Mouse (Mus musculus) gastrocnemius, postnatal 14 days (tissue): ENCODE measurements around the gene Htr2c. TPM values are rescaled to one million over a fixed set of nuclear protein-coding genes. Genes with fewer than 3 reads are reported as not detected.

Experiments
- DNase-seq: peaks from one replicate; pipeline ENCODE4 v3.0.0; 2021; ENCODE audit warnings: mixed read lengths
- intact Hi-C: fragments of 180-260 bp; cut with DNase I; formaldehyde crosslinking; loops from one replicate; pipeline ENCODE4 v1.15.1; 2025; ENCODE audit warnings: low total_unique reads
- long read RNA-seq, 2 experiments: library from polyadenylated mRNA; stranded (forward); transcript quantifications; one replicate each; pipeline ENCODE4 v2.0.0; 2021
- microRNA-seq, 2 experiments: library from miRNA; unstranded; fragments of <30 nt; microRNA quantifications; one replicate each; pipeline ENCODE4 v1.2.0; 2021
- total RNA-seq, 2 experiments: library from RNA; stranded (reverse); gene quantifications; 2 replicates each; pipeline ENCODE4 v1.2.3; 2021

Gene Htr2c
- total RNA-seq = under 1 TPM in 1 of 2 experiments, not detected in 1; 0.09 TPM
- long read RNA-seq, experiment 1 = 0 reads
- long read RNA-seq, experiment 2 = 0 reads

- DNase-seq = no peak
- intact Hi-C loops = no loop called here
Observed at GRCm38 (mm10) chrX:146962258-146962913, at the start of gene Htr2c. TSS of gene Htr2c (plus strand) at chrX:146962513.

- no peak for DNase-seq
- intact Hi-C loops = no loop called here
Observed at GRCm38 (mm10) chrX:146928251-146928650, 34.1 kb upstream of the Htr2c start.

- DNase-seq = no peak
- intact Hi-C loops = no loop called here
Observed at GRCm38 (mm10) chrX:146936332-146936731, 26.0 kb upstream of the Htr2c start.

- DNase-seq = no peak
- intact Hi-C loops = no loop called here
Observed at GRCm38 (mm10) chrX:146946216-146946886, 16.0 kb upstream of the Htr2c start.

- no peak for DNase-seq
Observed at GRCm38 (mm10) chrX:146946996-146947395, 15.3 kb upstream of the Htr2c start.

GRCm38 (mm10) chrX:146958608-146959007 lies 3.7 kb upstream of the Htr2c start:
- no peak for DNase-seq
- intact Hi-C loops = no loop called here

More at GRCm38 (mm10) chrX:146946996-146947395, 15.3 kb upstream of the Htr2c start:
- intact Hi-C loops = no loop called here

- DNase-seq = no peak
- intact Hi-C loops = no loop called here
Observed at GRCm38 (mm10) chrX:146959960-146960359, 2.4 kb upstream of the Htr2c start.

- DNase-seq = no peak
- intact Hi-C loops = no loop called here
Observed at GRCm38 (mm10) chrX:146962914-146963547, 718 bp downstream of the Htr2c start.

- intact Hi-C loops = no loop called here
- DNase-seq = no peak
Observed at GRCm38 (mm10) chrX:146979931-146980330, 17.6 kb downstream of the Htr2c start.

- DNase-seq = no peak
- intact Hi-C loops = loop anchor here (10.0 kb wide), 1 partner anchor 549 kb away; no protein-coding TSS in a partner anchor
Observed at GRCm38 (mm10) chrX:147055730-147056129, 93.4 kb downstream of the Htr2c start.

GRCm38 (mm10) chrX:147071622-147072021 lies 109.3 kb downstream of the Htr2c start:
- intact Hi-C loops = no loop called here
- no peak for DNase-seq

- DNase-seq = no peak
- intact Hi-C loops = no loop called here
Observed at GRCm38 (mm10) chrX:147119155-147119554, 156.8 kb downstream of the Htr2c start.

GRCm38 (mm10) chrX:147215251-147215650 lies 252.9 kb downstream of the Htr2c start:
- DNase-seq = no peak
- intact Hi-C loops = no loop called here

- intact Hi-C loops = no loop called here
- no peak for DNase-seq
Observed at GRCm38 (mm10) chrX:147217382-147218013, 255.2 kb downstream of the Htr2c start.

- no peak for DNase-seq
- intact Hi-C loops = no loop called here
Observed at GRCm38 (mm10) chrX:147238806-147239542, 276.7 kb downstream of the Htr2c start.

Small RNAs within 50 kb of the gene (microRNA-seq; reads per million reads assigned to microRNA genes)
- gene Gm22650 = 0 to 0.32 reads per million in 2 experiments
- 0 reads per million in 2 experiments for gene Gm24627
- 0 to 0.32 reads per million in 2 experiments for gene Mir1264
- gene Mir1298 = 0.50 to 0.96 reads per million in 2 experiments
- gene Mir1912 = 0 reads per million in 2 experiments
- 0 reads per million in 2 experiments for gene Mir448
- 0 reads per million in 2 experiments for gene Mir764
